Mouse (Mus musculus): Measurements from ENCODE around the gene Insig1. TPM values are rescaled to one million over a fixed set of nuclear protein-coding genes. Genes with fewer than 3 reads are reported as not detected.
A peak's percentile ranks its signal among the peaks of the same experiment; 100 is the strongest.

The Insig1 gene
- total RNA-seq, 1 experiment from 2014 or later, result 46.3 TPM

DNA sequence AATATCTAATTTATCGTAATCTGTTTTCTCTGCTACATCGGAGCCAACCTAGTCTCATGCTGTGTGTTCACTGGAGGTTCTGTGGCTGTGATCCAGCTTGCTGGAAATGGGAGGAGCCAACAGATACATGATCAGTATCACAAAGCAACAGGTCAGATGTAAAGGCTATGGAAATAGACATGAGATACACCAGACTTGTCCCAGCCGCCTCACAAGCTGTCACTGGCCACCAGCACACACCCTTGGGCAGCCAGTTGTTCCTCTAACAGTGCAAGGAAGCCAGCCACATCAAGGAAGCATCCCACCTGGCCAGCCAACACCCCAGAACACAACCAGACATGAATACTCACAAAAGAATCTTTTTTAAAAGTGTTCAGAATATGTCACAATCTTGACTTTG is 23.2 kb downstream of the Insig1 start:
- ATAC-seq (replicated peaks in 1 of 2; ENCODE audit: insufficient read depth in 1 of 2, low FRiP score in 2 of 2, low TSS enrichment in 1 of 2, low read depth in 1 of 2, poor library complexity in 2 of 2, severe bottlenecking in 2 of 2), result no peak

GRCm38 (mm10) chr5:28094846-28095245 is 23.7 kb downstream of the Insig1 start:
- ATAC-seq (replicated peaks in 1 of 2; ENCODE audit: insufficient read depth in 1 of 2, low FRiP score in 2 of 2, low TSS enrichment in 1 of 2, low read depth in 1 of 2, poor library complexity in 2 of 2, severe bottlenecking in 2 of 2), result no peak

DNA sequence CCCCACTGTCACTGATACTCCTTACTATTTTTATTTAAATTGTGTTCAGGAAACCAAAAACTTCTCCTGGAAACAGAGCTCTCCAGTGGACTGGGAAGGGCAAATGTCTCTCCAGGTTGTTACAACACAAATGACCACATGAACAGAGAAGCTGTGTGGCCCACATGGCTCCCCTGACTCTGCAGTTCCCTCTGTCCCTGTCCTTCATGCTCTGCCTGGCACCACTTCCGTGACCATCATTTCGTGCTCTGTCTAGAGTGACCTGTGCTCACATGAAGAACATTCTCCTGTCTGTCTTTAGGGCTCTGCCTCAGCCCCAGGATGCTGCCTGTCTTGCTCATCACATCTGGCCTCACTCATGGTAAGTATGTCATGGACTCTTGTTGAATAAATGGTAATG is 24.5 kb downstream of the Insig1 start:
- no peak for ATAC-seq (replicated peaks in 1 of 2; ENCODE audit: insufficient read depth in 1 of 2, low FRiP score in 2 of 2, low TSS enrichment in 1 of 2, low read depth in 1 of 2, poor library complexity in 2 of 2, severe bottlenecking in 2 of 2)

GRCm38 (mm10) chr5:28106966-28107365 is 35.8 kb downstream of the Insig1 start:
- ATAC-seq (replicated peaks in 1 of 2; ENCODE audit: insufficient read depth in 1 of 2, low FRiP score in 2 of 2, low TSS enrichment in 1 of 2, low read depth in 1 of 2, poor library complexity in 2 of 2, severe bottlenecking in 2 of 2), result no peak

DNA sequence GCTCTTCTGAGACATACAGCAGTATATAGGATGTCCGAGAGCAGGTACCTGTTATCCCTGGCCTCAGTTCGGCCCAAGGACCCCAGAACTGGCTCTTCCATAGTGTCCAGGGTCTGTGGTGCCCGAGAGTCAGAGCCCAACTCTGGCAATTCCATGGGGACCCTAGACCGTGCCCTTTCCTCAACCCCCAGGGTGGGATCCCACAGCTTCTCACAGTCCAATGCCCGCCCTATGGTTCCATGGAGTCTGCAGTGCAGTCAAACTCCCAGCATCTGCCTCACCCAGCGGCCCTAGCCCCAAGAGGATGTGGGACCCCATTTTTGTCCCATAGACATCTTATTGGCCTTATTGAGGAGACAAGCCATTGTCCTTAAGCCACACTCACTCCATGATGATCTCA is 36.8 kb downstream of the Insig1 start:
- ATAC-seq (replicated peaks in 1 of 2; ENCODE audit: insufficient read depth in 1 of 2, low FRiP score in 2 of 2, low TSS enrichment in 1 of 2, low read depth in 1 of 2, poor library complexity in 2 of 2, severe bottlenecking in 2 of 2), result 0 out of 4 replicates have a peak, but pooled peaks of 1 of the 2 experiments have one; percentile 12

DNA sequence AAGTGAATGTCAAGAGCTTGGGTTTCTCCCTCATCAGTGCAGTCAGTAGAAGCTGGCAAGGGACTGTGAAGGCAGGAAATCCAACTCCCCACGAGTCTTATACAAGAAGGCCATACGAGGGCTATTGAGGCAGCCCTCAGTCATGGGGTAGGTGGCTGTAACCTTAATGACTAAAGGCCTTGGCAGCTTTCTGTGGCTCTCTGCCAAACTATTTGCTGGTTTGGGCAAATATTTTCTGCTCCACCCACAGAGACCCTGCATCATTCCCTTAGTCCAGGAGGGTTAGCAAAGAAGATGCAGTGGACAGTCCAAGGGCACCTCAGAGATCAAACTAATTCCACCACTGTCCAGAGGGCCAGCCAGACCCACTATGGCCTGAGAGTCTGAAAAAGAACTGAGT is 39.7 kb downstream of the Insig1 start:
- no peak for ATAC-seq (replicated peaks in 1 of 2; ENCODE audit: insufficient read depth in 1 of 2, low FRiP score in 2 of 2, low TSS enrichment in 1 of 2, low read depth in 1 of 2, poor library complexity in 2 of 2, severe bottlenecking in 2 of 2)

- ATAC-seq (replicated peaks in 1 of 2; ENCODE audit: insufficient read depth in 1 of 2, low FRiP score in 2 of 2, low TSS enrichment in 1 of 2, low read depth in 1 of 2, poor library complexity in 2 of 2, severe bottlenecking in 2 of 2), result 0 out of 4 replicates have a peak, but pooled peaks of 1 of the 2 experiments have one; percentile 24
Observed at GRCm38 (mm10) chr5:28117251-28117880, 46.2 kb downstream of the Insig1 start.

- ATAC-seq (replicated peaks in 1 of 2; ENCODE audit: insufficient read depth in 1 of 2, low FRiP score in 2 of 2, low TSS enrichment in 1 of 2, low read depth in 1 of 2, poor library complexity in 2 of 2, severe bottlenecking in 2 of 2), result 0 out of 4 replicates have a peak, but pooled peaks of 1 of the 2 experiments have one; percentile 39
Observed at GRCm38 (mm10) chr5:28117882-28118530, 46.8 kb downstream of the Insig1 start.

- no peak for ATAC-seq (replicated peaks in 1 of 2; ENCODE audit: insufficient read depth in 1 of 2, low FRiP score in 2 of 2, low TSS enrichment in 1 of 2, low read depth in 1 of 2, poor library complexity in 2 of 2, severe bottlenecking in 2 of 2)
Observed at GRCm38 (mm10) chr5:28118531-28118925, 47.4 kb downstream of the Insig1 start.

- no peak for ATAC-seq (replicated peaks in 1 of 2; ENCODE audit: insufficient read depth in 1 of 2, low FRiP score in 2 of 2, low TSS enrichment in 1 of 2, low read depth in 1 of 2, poor library complexity in 2 of 2, severe bottlenecking in 2 of 2)
Observed at GRCm38 (mm10) chr5:28119576-28119975, 48.4 kb downstream of the Insig1 start.

- ATAC-seq (replicated peaks in 1 of 2; ENCODE audit: insufficient read depth in 1 of 2, low FRiP score in 2 of 2, low TSS enrichment in 1 of 2, low read depth in 1 of 2, poor library complexity in 2 of 2, severe bottlenecking in 2 of 2), result peak; percentile 83 to 88
Observed at GRCm38 (mm10) chr5:28122491-28123454, 51.6 kb downstream of the Insig1 start.

- ATAC-seq (replicated peaks in 1 of 2; ENCODE audit: insufficient read depth in 1 of 2, low FRiP score in 2 of 2, low TSS enrichment in 1 of 2, low read depth in 1 of 2, poor library complexity in 2 of 2, severe bottlenecking in 2 of 2), result 0 out of 4 replicates have a peak, but pooled peaks of 1 of the 2 experiments have one; percentile 2
Observed at GRCm38 (mm10) chr5:28123455-28123825, 52.3 kb downstream of the Insig1 start.

- ATAC-seq (replicated peaks in 1 of 2; ENCODE audit: insufficient read depth in 1 of 2, low FRiP score in 2 of 2, low TSS enrichment in 1 of 2, low read depth in 1 of 2, poor library complexity in 2 of 2, severe bottlenecking in 2 of 2), result no peak
Observed at GRCm38 (mm10) chr5:28124321-28125230, 53.4 kb downstream of the Insig1 start.

Other genes with a start within 250 kb of the Insig1 start
- not detected in 2 replicates for gene Htr5a, start 229.2 kb upstream of the Insig1 start, total RNA-seq (2017)
- not detected in 2 replicates for gene En2, start 94.3 kb downstream of the Insig1 start, total RNA-seq (2017)
- gene Cnpy1, start 174.4 kb downstream of the Insig1 start, total RNA-seq (2017), result not detected in 2 replicates
- 50.3 and 81.1 TPM in 2 replicates for gene Rbm33, start 245.8 kb downstream of the Insig1 start, total RNA-seq (2017)

All from hematopoietic stem cell, adult 5-6 weeks (primary cell).